Mouse (Mus musculus) lung, adult 18-20 months (tissue): ENCODE measurements around the gene Gm8108.
"Not testable (repeated sequence)": the region's sequence is repeated elsewhere in the genome, so short reads cannot be mapped to it uniquely, and the experiment has no call there.

ENCODE experiments used
- DNase-seq, 2 experiments: peaks; one replicate each; pipeline ENCODE4 v3.0.0; 2022; ENCODE audit warnings: mixed read lengths in 2 of 2

Gm8108 gene

DNA sequence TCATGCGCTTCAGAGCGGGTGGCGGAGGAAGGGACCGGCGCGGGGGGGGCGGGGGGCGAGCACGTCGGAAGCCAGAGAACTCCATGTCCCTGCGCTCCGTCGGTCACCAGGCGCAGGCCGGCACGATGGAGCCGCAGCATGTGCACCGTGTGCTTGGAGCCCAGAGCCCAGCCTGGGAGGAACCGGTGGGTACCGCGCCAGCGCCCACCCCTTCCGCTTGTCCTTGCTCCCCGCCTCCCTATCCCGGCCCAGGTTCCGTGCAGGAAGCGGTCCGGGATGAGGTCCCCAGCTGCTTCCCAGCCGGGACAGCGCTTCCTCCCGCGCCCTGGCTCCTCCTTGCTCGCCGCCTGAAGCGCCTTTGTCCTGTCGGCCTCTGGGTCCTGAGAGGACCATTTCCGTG, at the start of gene Gm8108:
Gene Gm8108, plus strand, starts transcription at position 101 of the 400 bp plus-strand sequence.
- DNase-seq, result not testable (repeated sequence)

DNA sequence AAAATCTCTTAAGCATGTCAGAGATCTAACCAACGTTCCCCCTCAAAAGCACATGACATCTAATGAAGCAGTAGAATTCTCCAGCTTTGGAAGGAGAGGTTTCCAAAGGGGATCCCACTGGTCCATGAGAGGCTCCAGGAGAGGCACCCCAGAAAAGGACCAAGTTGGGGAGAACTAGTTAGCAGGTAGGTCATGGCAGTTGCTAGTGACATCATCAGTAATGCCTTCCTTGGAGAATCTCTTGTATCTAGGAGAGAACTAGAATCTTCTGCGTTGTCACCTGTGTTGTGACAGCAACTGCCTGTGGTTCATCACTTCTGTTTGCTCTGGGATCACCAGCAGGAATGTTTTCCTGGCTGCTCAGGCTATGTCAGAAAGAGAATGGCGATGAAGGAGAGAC, 26.5 kb upstream of the Gm8108 start, which contains the start of gene Gm3115:
Gene Gm3115, plus strand, starts transcription at position 301 of the 400 bp plus-strand sequence.
- not testable (repeated sequence) for DNase-seq

DNA sequence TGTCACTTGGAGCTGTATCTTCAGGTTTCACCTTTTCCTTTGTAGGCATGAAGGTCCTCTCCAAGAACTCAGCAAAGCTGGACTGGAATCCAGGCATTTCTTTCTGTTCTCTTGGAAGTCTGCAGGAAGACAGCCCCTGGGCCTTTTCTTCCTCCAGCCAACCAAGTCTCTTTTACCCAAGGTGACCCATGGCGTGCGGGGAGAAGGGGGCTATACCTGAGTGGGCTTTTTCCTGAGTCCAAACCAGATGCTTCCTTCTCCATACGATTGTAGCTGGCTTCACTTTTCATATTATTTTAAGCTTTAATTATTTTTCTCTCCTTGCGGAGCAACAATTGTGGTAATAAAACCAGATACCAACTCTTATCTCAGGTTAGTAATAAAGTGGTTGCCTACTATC, 31.3 kb downstream of the Gm8108 start:
- not testable (repeated sequence) for DNase-seq

DNA sequence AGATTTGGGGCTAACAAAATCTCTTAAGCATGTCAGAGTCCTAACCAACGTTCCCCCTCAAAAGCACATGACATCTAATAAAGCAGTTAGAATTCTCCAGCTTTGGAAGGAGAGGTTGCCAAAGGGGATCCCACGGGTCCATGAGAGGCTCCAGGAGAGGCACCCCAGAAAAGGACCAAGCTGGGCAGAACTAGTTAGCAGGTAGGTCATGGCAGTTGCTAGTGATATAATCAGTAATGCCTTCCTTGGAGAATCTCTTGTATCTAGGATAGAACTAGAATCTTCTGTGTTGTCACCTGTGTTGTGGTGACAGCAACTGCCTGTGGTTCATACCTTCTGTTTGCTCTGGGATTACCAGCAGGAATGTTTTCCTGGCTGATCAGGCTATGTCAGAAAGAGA, 54.4 kb downstream of the Gm8108 start, which contains the start of gene Gm3127:
Gene Gm3127, plus strand, starts transcription at position 301 of the 400 bp plus-strand sequence.
- DNase-seq, result not testable (repeated sequence)

DNA sequence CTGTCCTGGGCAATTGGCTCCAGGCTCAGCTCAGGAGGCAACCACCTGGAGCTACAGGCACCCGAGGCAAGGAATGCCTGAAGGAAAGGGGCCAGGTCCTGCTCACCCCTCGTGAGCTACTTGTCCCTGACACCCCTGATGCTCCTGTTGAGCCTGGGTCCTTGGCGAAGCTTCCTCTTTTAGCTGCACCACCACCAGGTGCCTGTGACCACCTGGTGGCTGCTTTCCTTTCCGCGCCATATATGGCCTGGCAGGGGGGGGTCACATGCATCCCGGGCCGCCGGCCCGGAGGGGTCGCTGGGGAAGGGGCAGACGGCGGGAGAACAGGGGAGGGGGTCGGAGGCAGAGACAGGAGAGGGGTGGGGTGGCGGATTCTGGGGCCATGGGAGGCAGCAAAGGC, 71.7 kb downstream of the Gm8108 start:
- not testable (repeated sequence) for DNase-seq
